Mouse (Mus musculus) CH12.LX (cell line): ENCODE measurements around the gene Dnal4. TPM values are rescaled to one million over a fixed set of nuclear protein-coding genes. Genes with fewer than 3 reads are reported as not detected.

Source experiments
- DNase-seq: peaks from one replicate; pipeline ENCODE4 v3.0.0-alpha.2; 2013; ENCODE audit errors: extremely low read depth
- H3K27ac ChIP-seq: 2 replicates; pipeline ENCODE4 v1.5.1; 2012; ENCODE audit warnings: low read depth, mild to moderate bottlenecking, control low read depth, moderate library complexity; ENCODE audit not compliant: insufficient read depth
- H3K27me3 ChIP-seq: replicated peaks from 2 replicates; pipeline ENCODE3; 2012; ENCODE audit warnings: inconsistent platforms
- H3K36me3 ChIP-seq, 2 experiments: replicated peaks in 1 of 2; 2 replicates each; pipeline versions ENCODE3 to v1.6.1; 2012; ENCODE audit warnings: inconsistent platforms in 1 of 2, low read length in 1 of 2, mild to moderate bottlenecking in 1 of 2, mixed read lengths in 1 of 2, moderate library complexity in 1 of 2; ENCODE audit not compliant: control insufficient read depth in 1 of 2, insufficient read depth in 1 of 2
- H3K4me1 ChIP-seq, 2 experiments: 2 replicates each; pipeline ENCODE4 v1.6.1; 2012; ENCODE audit warnings: inconsistent platforms in 1 of 2, moderate library complexity in 1 of 2; ENCODE audit not compliant: insufficient read depth in 2 of 2, control insufficient read depth in 1 of 2
- H3K4me2 ChIP-seq: 2 replicates; pipeline ENCODE4 v1.6.1; 2012; ENCODE audit warnings: low read depth, mild to moderate bottlenecking, control low read depth; ENCODE audit not compliant: poor library complexity, insufficient read depth, severe bottlenecking
- H3K4me3 ChIP-seq, 3 experiments: fragments of 150-350 bp in 1 of 3; sonication (generic) in 1 of 3; replicated peaks in 1 of 3; 2 replicates each; pipeline versions ENCODE3 to v1.5.1; 2011 to 2012; ENCODE audit warnings: low read depth in 2 of 3, low read length in 2 of 3, mild to moderate bottlenecking in 2 of 3, moderate library complexity in 2 of 3, control low read depth in 1 of 3, improper control_type of control experiment in 1 of 3, inconsistent platforms in 1 of 3, mixed read lengths in 1 of 3; ENCODE audit not compliant: poor library complexity in 1 of 3
- H3K79me2 ChIP-seq: replicated peaks from 2 replicates; pipeline ENCODE4 v1.6.1; 2012; ENCODE audit warnings: mild to moderate bottlenecking, moderate library complexity; ENCODE audit not compliant: control insufficient read depth, poor library complexity, insufficient read depth, severe bottlenecking; ENCODE audit errors: extremely low read depth
- H3K9ac ChIP-seq: 2 replicates; pipeline ENCODE4 v1.6.1; 2012; ENCODE audit warnings: low read depth, mild to moderate bottlenecking, control low read depth, moderate library complexity; ENCODE audit not compliant: insufficient read depth
- H3K9me3 ChIP-seq: replicated peaks from 2 replicates; pipeline ENCODE3; 2012; ENCODE audit warnings: low read length, inconsistent platforms, mixed read lengths
- CHD1 ChIP-seq: IDR thresholded peaks from 2 replicates; pipeline ENCODE4 v1.6.1; 2012; ENCODE audit warnings: low read depth, low read length, improper control_type of control experiment, inconsistent platforms
- E2F4 ChIP-seq: IDR thresholded peaks from 2 replicates; pipeline ENCODE4 v1.6.1; 2011; ENCODE audit warnings: low read depth, low read length, improper control_type of control experiment; ENCODE audit not compliant: insufficient replicate concordance
- GABPA ChIP-seq: IDR thresholded peaks from 2 replicates; pipeline ENCODE4 v1.6.1; 2012; ENCODE audit warnings: low read depth, low read length, improper control_type of control experiment, inconsistent platforms; ENCODE audit not compliant: insufficient replicate concordance
- HCFC1 ChIP-seq: IDR thresholded peaks from 2 replicates; pipeline ENCODE4 v1.6.1; 2012; ENCODE audit warnings: low read depth, mild to moderate bottlenecking, inconsistent platforms, low read length, improper control_type of control experiment
- IRF4 ChIP-seq: IDR thresholded peaks from 2 replicates; pipeline ENCODE4 v1.6.1; 2014; ENCODE audit warnings: low read depth, mild to moderate bottlenecking, inconsistent platforms, low read length, improper control_type of control experiment
- JUN ChIP-seq: IDR thresholded peaks from 2 replicates; pipeline ENCODE4 v1.6.1; 2011; ENCODE audit warnings: low read depth, mild to moderate bottlenecking, low read length, improper control_type of control experiment, moderate library complexity; ENCODE audit not compliant: insufficient read depth
- MAFK ChIP-seq: IDR thresholded peaks from 2 replicates; pipeline ENCODE4 v1.6.1; 2011; ENCODE audit warnings: low read length, improper control_type of control experiment; ENCODE audit not compliant: insufficient replicate concordance
- MAX ChIP-seq: IDR thresholded peaks from 2 replicates; pipeline ENCODE4 v1.6.1; 2011; ENCODE audit warnings: low read length, improper control_type of control experiment
- NRF1 ChIP-seq: IDR thresholded peaks from 2 replicates; pipeline ENCODE4 v1.6.1; 2014; ENCODE audit warnings: low read depth, mild to moderate bottlenecking, inconsistent platforms, low read length, improper control_type of control experiment, moderate library complexity
- POLR2AphosphoS2 ChIP-seq: IDR thresholded peaks from 2 replicates; pipeline ENCODE4 v1.6.1; 2011; ENCODE audit warnings: low read depth, low read length, improper control_type of control experiment
- RAD21 ChIP-seq: IDR thresholded peaks from 2 replicates; pipeline ENCODE4 v1.6.1; 2011; ENCODE audit warnings: low read depth, mild to moderate bottlenecking, low read length, improper control_type of control experiment, moderate library complexity
- RCOR1 ChIP-seq: conservative IDR thresholded peaks from 2 replicates; pipeline ENCODE4 v1.6.1; 2012; ENCODE audit warnings: low read depth, mild to moderate bottlenecking, inconsistent platforms, low read length, improper control_type of control experiment
- TCF12 ChIP-seq: IDR thresholded peaks from 2 replicates; pipeline ENCODE4 v1.6.1; 2014; ENCODE audit warnings: low read depth, mild to moderate bottlenecking, inconsistent platforms, low read length, improper control_type of control experiment
- dilution Hi-C: fragments of 300-500 bp; cut with MboI; formaldehyde crosslinking; loops from 2 replicates; pipeline ENCODE4 v1.14.3; 2020; ENCODE audit warnings: low sequenced_read_pairs; ENCODE audit not compliant: extremely low pct_unique_long_range_greater_than_20kb, extremely low pct_ligation_motif_present
- in situ Hi-C: fragments of 300-500 bp; cut with MboI; formaldehyde crosslinking; loops from 3 replicates; pipeline ENCODE4 v1.14.3; 2019; ENCODE audit warnings: low sequenced_read_pairs, low pct_ligation_motif_present, low pct_unique_long_range_greater_than_20kb, mixed read lengths
- polyA plus RNA-seq: library from polyadenylated mRNA; unstranded; fragments of >175 nt; gene quantifications from 2 replicates; pipeline ENCODE4 v1.2.1, GENCODE M21; 2012; ENCODE audit warnings: low read depth; ENCODE audit not compliant: insufficient read length
- total RNA-seq, 2 experiments: library from RNA; depleted of rRNA; stranded (reverse); fragments of 300-350 nt in 1 of 2; fragments of >200 nt in 1 of 2; gene quantifications; 2 replicates each; pipeline ENCODE4 v1.2.3; 2012 to 2014

Dnal4 gene
- total and polyA plus RNA-seq, 3 experiments, result 11.7 to 20.9 (median 18.5) TPM

DNA sequence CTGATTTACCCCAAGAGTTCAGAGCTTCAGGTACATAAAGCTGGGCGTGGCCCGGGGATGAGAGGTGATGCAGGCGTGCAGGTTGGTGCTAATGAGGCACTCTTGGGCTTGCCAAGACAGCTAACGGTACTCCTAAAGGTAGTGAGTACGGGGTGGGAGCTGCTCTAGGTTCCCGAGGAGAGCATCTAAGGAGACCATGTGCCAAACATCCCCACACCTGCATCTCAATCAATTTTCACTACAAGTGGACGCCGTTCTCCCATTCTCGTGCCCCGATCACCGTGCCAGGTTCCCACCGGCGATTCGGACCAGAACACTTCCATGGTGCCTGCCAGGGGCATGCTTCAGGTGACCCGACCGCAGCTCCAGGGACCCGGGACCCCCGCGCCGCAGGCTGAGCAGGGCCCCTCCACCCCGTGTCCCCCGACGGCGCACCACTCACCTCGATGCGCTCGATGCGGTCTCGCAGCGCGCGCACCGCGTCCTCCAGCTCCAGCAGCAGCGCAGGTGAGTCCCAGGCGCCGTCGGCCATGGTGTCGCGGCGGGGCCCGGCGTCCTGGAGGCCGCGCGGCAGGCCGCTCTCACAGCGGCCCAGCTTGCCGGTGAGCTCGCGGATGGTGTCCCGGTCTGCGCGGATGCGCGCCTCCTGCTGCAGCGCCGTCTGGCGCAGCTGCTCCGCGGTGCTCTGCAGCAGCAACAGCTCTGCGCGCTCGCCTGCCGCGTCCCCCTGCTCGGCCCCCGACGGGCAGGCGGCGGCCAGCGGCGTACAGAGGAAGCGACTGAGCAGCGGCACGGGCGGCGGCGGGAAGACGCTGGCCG, 26.1 kb upstream of the Dnal4 start:
- Histone ChIP-seq H3K9ac (peak overlapping the region; percentile 11; the same call in 1 of the 2 replicates), H3K4me2 (0 out of 2 replicates have a peak overlapping the region, but pooled peaks have one; percentile 67), H3K27ac (no peak overlapping the region), H3K4me1 (peaks cover 0 to 13% of the 10 kb centered on the region in 2 experiments; a peak in 3 of 4 replicates), H3K79me2 (no peaks in the 10 kb centered on the region), H3K4me3 (peak overlapping the region in 1 of 3 experiments; percentile 56), H3K36me3 (no peaks in the 10 kb centered on the region), H3K27me3 (peaks cover 78% of the 10 kb centered on the region), H3K9me3 (peaks cover 18% of the 10 kb centered on the region)
- DNase-seq, result no peak
- TF ChIP-seq HCFC1 (no peak), MAX (no peak), CHD1 (no peak), RCOR1 (no peak), MAFK (no peak), JUN (no peak), NRF1 (no peak), E2F4 (no peak), RAD21 (no peak), POLR2AphosphoS2 (no peak), IRF4 (no peak), TCF12 (no peak)
- in situ Hi-C loops, result no loop called here
- dilution Hi-C loops, result no loop called here

DNA sequence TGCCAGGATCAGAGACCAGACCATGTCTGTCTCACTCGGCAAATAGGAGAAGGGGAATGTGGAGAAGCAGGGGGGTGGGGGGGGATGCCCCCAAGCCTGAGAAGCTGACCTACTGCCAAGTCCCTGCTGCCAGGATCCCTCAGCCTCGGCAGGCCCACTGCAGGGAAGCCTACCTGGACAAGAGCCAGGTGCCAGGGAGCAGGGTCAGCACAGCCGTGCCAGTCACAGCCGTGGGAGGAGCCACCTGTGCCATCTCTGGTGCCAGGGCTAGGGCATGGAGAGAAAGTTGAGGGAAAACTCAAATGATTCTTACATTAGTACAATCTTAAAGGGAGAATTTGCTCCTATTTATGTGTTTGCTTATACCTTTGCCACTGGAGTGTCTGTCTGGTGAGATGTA, 24.7 kb upstream of the Dnal4 start:
- H3K9ac ChIP-seq, result no peak overlapping the region
- H3K79me2 ChIP-seq, result no peaks in the 10 kb centered on the region
- peaks cover 86% of the 10 kb centered on the region for H3K27me3 ChIP-seq
- no peak for TF ChIP-seq GABPA
- TF ChIP-seq, all 38 proteins: peak for 0
- Histone ChIP-seq H3K27ac (no peak overlapping the region), H3K36me3 (no peaks in the 10 kb centered on the region), H3K4me1 (peaks cover 0 to 11% of the 10 kb centered on the region in 2 experiments; a peak in 3 of 4 replicates), H3K4me2 (no peak overlapping the region), H3K9me3 (peaks cover 18% of the 10 kb centered on the region), H3K4me3 (no peak overlapping the region)
- in situ Hi-C loops (no loop called here), dilution Hi-C loops (no loop called here)
- no peak for DNase-seq
